Mouse (Mus musculus) G1E (cell line): ENCODE measurements around the gene Man1b1.

Experiments
- CTCF ChIP-seq: IDR thresholded peaks from 2 replicates; pipeline ENCODE4 v1.5.1; 2012; ENCODE audit warnings: low read depth, low read length, inconsistent platforms, mixed read lengths
- GATA1 ChIP-seq: IDR thresholded peaks from 2 replicates; pipeline ENCODE4 v1.6.1; 2012; ENCODE audit warnings: borderline replicate concordance, low read length, inconsistent platforms, mixed read lengths
- POLR2AphosphoS5 ChIP-seq: IDR thresholded peaks from 2 replicates; pipeline ENCODE4 v1.6.1; 2012; ENCODE audit warnings: low read depth, low read length, inconsistent platforms; ENCODE audit not compliant: insufficient replicate concordance

- TF ChIP-seq GATA1 (no peak), CTCF (no peak), POLR2AphosphoS5 (no peak)
Observed at GRCm38 (mm10) chr2:25350701-25351100, 18.6 kb downstream of the Man1b1 start.
